In the genomic region with DNA sequence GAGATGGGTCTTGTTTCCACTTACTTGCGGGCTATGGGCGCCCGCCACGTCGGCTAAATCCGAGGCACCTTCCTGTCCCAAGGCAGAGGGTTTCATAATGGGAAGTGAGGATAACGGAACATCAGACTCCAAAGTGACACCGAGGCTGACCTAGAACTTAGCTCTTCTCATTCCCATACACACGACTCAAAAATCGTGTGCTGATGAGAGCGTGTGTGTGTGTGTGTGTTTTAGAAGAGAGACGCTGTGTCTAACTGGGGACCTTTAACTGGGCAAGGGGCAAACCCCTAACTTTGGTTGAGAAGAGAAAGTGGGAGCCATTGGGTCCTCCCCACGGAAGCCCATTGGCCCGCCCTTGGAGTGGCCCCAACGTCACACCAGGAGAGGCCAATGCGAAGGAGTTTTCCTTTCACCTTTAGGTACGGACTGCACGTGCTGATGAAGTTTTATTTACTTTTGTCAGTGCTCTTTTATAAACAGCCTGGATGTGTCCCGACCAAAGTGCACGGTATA, we compare ENCODE assay signal across 8 mouse cellular contexts. TPM values are rescaled to one million over a fixed set of nuclear protein-coding genes. Genes with fewer than 3 reads are reported as not detected.
DNase-seq lines count a peak whose midpoint lies in the region; ATAC-seq lines count a peak whose summit lies in the region.

No protein-coding gene starts in this region.

- peak; percentile 12; the same call in 1 of the 2 replicates for ATAC-seq in forebrain, embryonic 15.5 days (replicated peaks)

- peak overlapping the region; percentile 71 for H3K4me2 ChIP-seq in forebrain, embryonic 15.5 days (replicated peaks)

- H3K4me3 ChIP-seq in forebrain, embryonic 15.5 days: peak overlapping the region; percentile 96
- peak overlapping the region; percentile 99 for H3K4me3 ChIP-seq in hindbrain, embryonic 10.5 days

- peak; percentile 73 for DNase-seq in MEL-GATA-1-ER (ENCODE audit: extremely low read depth, low read depth)
- peak; percentile 84 for DNase-seq in c-Kit-positive CD71-positive TER-119-negative erythroid progenitor cells, embryonic 14.5 days (ENCODE audit: low read depth)
- peak; percentile 56 for DNase-seq in hindbrain, embryonic 10.5 days (ENCODE audit: low spot score)
- DNase-seq in layer of hippocampus, postnatal 10 days (ENCODE audit: low spot score in 2 of 2): peak; percentile 47 to 56
- DNase-seq in lung, postnatal 4 days: peak; percentile 74
- DNase-seq in right cerebral cortex, adult 18-20 months: peak; percentile 30
- DNase-seq in urinary bladder, postnatal 25 days (ENCODE audit: low spot score): peak; percentile 46

- peaks cover 19% of the 10 kb centered on the region for H3K4me1 ChIP-seq in forebrain, embryonic 15.5 days
- H3K4me1 ChIP-seq in hindbrain, embryonic 10.5 days (replicated peaks): peaks cover 15% of the 10 kb centered on the region

- peaks cover 14% of the 10 kb centered on the region for H3K36me3 ChIP-seq in forebrain, embryonic 15.5 days
- H3K36me3 ChIP-seq in hindbrain, embryonic 10.5 days: peaks cover 14% of the 10 kb centered on the region

- WGBS in forebrain, embryonic 15.5 days: 1% methylated on average over 20 of the region's 20 CpGs
- WGBS in hindbrain, embryonic 10.5 days: 3% methylated on average over 20 of the region's 20 CpGs

- peak overlapping the region; percentile 79 for H3K9ac ChIP-seq in forebrain, embryonic 15.5 days (replicated peaks)

- no peaks in the 10 kb centered on the region for H3K9me3 ChIP-seq in forebrain, embryonic 15.5 days
- no peaks in the 10 kb centered on the region for H3K9me3 ChIP-seq in hindbrain, embryonic 10.5 days

- H3K27me3 ChIP-seq in forebrain, embryonic 15.5 days: no peaks in the 10 kb centered on the region
- no peaks in the 10 kb centered on the region for H3K27me3 ChIP-seq in hindbrain, embryonic 10.5 days (ENCODE audit: insufficient read depth, poor library complexity, severe bottlenecking)

- peak overlapping the region; percentile 88 for H3K27ac ChIP-seq in forebrain, embryonic 15.5 days (replicated peaks)
- peak overlapping the region; percentile 93 for H3K27ac ChIP-seq in hindbrain, embryonic 10.5 days

RNA-seq across cellular contexts. Expression of a gene that starts 0.7 kb away (rescaled TPM):
- polyA plus RNA-seq in forebrain, embryonic 15.5 days (2015; fragmentation: Nextera tagmentation; extraction: Ambion mirVana): 7.0 and 8.4 TPM in 2 replicates
- 8.7 and 10.0 TPM in 2 replicates for polyA plus RNA-seq in hindbrain, embryonic 10.5 days (2016; fragmentation: Nextera tagmentation; extraction: Ambion mirVana)
- 1 to 10 TPM; 4.2 to 4.8 TPM for total RNA-seq in layer of hippocampus, postnatal 10 days (2021)

RNA-seq across cellular contexts. Expression of a gene that starts 0.8 kb away (rescaled TPM):
- polyA plus RNA-seq in forebrain, embryonic 15.5 days (2015; fragmentation: Nextera tagmentation; extraction: Ambion mirVana): 52.7 and 53.1 TPM in 2 replicates
- polyA plus RNA-seq in hindbrain, embryonic 10.5 days (2016; fragmentation: Nextera tagmentation; extraction: Ambion mirVana): 34.1 and 38.0 TPM in 2 replicates
- total RNA-seq in layer of hippocampus, postnatal 10 days (2021): 10 to 100 TPM; 38.8 to 39.5 TPM

RNA-seq across cellular contexts. Expression of a gene that starts 4.5 kb away (rescaled TPM):
- 41.2 and 42.3 TPM in 2 replicates for polyA plus RNA-seq in forebrain, embryonic 15.5 days (2015; fragmentation: Nextera tagmentation; extraction: Ambion mirVana)
- polyA plus RNA-seq in hindbrain, embryonic 10.5 days (2016; fragmentation: Nextera tagmentation; extraction: Ambion mirVana): 41.2 and 48.3 TPM in 2 replicates
- total RNA-seq in layer of hippocampus, postnatal 10 days (2021): 10 to 100 TPM; 30.9 to 33.0 TPM

RNA-seq across cellular contexts. Expression of a gene that starts 58.3 kb away (rescaled TPM):
- polyA plus RNA-seq in forebrain, embryonic 15.5 days (2015; fragmentation: Nextera tagmentation; extraction: Ambion mirVana): not detected in 2 replicates
- polyA plus RNA-seq in hindbrain, embryonic 10.5 days (2016; fragmentation: Nextera tagmentation; extraction: Ambion mirVana): 0.27 and 0.51 TPM in 2 replicates
- total RNA-seq in layer of hippocampus, postnatal 10 days (2021): not detected

Comparison
In these comparisons a context has a peak if more than half of its experiments do, and no peak if none do; other contexts are left out.
1. Peak in every context shown above with its lines: DNase-seq, ATAC-seq, H3K4me3 ChIP-seq and H3K27ac ChIP-seq.
2. DNase-seq: peak in every context shown above with its lines; median percentile 84 in c-Kit-positive CD71-positive TER-119-negative erythroid progenitor cells, embryonic 14.5 days; 74 in lung, postnatal 4 days; 73 in MEL-GATA-1-ER; 56 in hindbrain, embryonic 10.5 days; 52 in layer of hippocampus, postnatal 10 days; 46 in urinary bladder, postnatal 25 days; 30 in right cerebral cortex, adult 18-20 months.